Mouse (Mus musculus) erythroblast, embryonic 14.5 days (primary cell): ENCODE data around the gene Kcng3.

Source experiments
- GATA1 ChIP-seq: IDR thresholded peaks from 2 replicates; pipeline ENCODE4 v1.6.1; 2012; ENCODE audit warnings: low read length, inconsistent platforms, mixed read lengths
- TAL1 ChIP-seq: IDR thresholded peaks from 3 replicates; pipeline ENCODE4 v1.6.1; 2012; ENCODE audit warnings: low read length, inconsistent platforms, mixed read lengths

GRCm38 (mm10) chr17:83594526-83594925 is 37.2 kb downstream of the Kcng3 start:
- no peak for TF ChIP-seq GATA1
- TF ChIP-seq TAL1, result no peak
